Mouse (Mus musculus): ENCODE results near the gene Ppp1r27. TPM values are rescaled to one million over a fixed set of nuclear protein-coding genes. Genes with fewer than 3 reads are reported as not detected.

Gene Ppp1r27
- polyA plus RNA-seq, 1 experiment from 2014 or later: 1.8 TPM

- H3K4me2 ChIP-seq (replicated peaks): peak overlapping the region; percentile 68
- H3K4me3 ChIP-seq (replicated peaks): peak overlapping the region; percentile 97
- peak overlapping the region; percentile 22; the same call in 1 of the 2 replicates for H3K27ac ChIP-seq (replicated peaks)
- peaks cover 32% of the 10 kb centered on the region for H3K4me1 ChIP-seq
- 0 out of 2 replicates have a peak overlapping the region, but pooled peaks have one; percentile 2 for H3K9ac ChIP-seq
- ATAC-seq (ENCODE audit: insufficient number of reproducible peaks, low FRiP score, low TSS enrichment, low read depth): no peak
- no peaks in the 10 kb centered on the region for H3K9me3 ChIP-seq (replicated peaks)
- no peaks in the 10 kb centered on the region for H3K27me3 ChIP-seq
- peaks cover 44% of the 10 kb centered on the region for H3K36me3 ChIP-seq
- 35% methylated on average over 5 of the region's 5 CpGs for WGBS
Observed at GRCm38 (mm10) chr11:120574278-120574600, 23.3 kb upstream of the Ppp1r27 start.

- ATAC-seq (ENCODE audit: insufficient number of reproducible peaks, low FRiP score, low TSS enrichment, low read depth): no peak
- Histone ChIP-seq H3K36me3 (peaks cover 43% of the 10 kb centered on the region), H3K27me3 (no peaks in the 10 kb centered on the region), H3K9ac (peak overlapping the region; percentile 90), H3K4me1 (peaks cover 27% of the 10 kb centered on the region), H3K4me3 (replicated peaks) (peak overlapping the region; percentile 97), H3K27ac (replicated peaks) (peak overlapping the region; percentile 98), H3K9me3 (replicated peaks) (no peaks in the 10 kb centered on the region), H3K4me2 (replicated peaks) (peak overlapping the region; percentile 68)
- under 1% methylated on average over 23 of the region's 23 CpGs for WGBS
Observed at GRCm38 (mm10) chr11:120573585-120574277, 22.8 kb upstream of the Ppp1r27 start.

- Histone ChIP-seq H3K4me1 (peaks cover 25% of the 10 kb centered on the region), H3K36me3 (peaks cover 43% of the 10 kb centered on the region), H3K9ac (peak within 1 kb of the TSS; percentile 94), H3K27ac (replicated peaks) (peak within 1 kb of the TSS; percentile 98), H3K9me3 (replicated peaks) (no peaks in the 10 kb centered on the region), H3K4me2 (replicated peaks) (peak within 1 kb of the TSS; percentile 75), H3K27me3 (no peaks in the 10 kb centered on the region), H3K4me3 (replicated peaks) (peak within 1 kb of the TSS; percentile 97)
- under 1% methylated on average over 94 of the region's 94 CpGs for WGBS
- ATAC-seq (ENCODE audit: insufficient number of reproducible peaks, low FRiP score, low TSS enrichment, low read depth): peak; percentile 96
Observed at GRCm38 (mm10) chr11:120572752-120573584, 22.0 kb upstream of the Ppp1r27 start, which contains the start of gene P4hb. TSS of gene P4hb (minus strand) at chr11:120573253.

- Histone ChIP-seq H3K27ac (replicated peaks) (peak overlapping the region; percentile 98), H3K9me3 (replicated peaks) (no peaks in the 10 kb centered on the region), H3K4me3 (replicated peaks) (peak overlapping the region; percentile 97), H3K4me1 (peaks cover 25% of the 10 kb centered on the region), H3K27me3 (no peaks in the 10 kb centered on the region), H3K4me2 (replicated peaks) (peak overlapping the region; percentile 75), H3K9ac (peak overlapping the region; percentile 94), H3K36me3 (peaks cover 43% of the 10 kb centered on the region)
- under 1% methylated on average over 22 of the region's 24 CpGs for WGBS
- ATAC-seq (ENCODE audit: insufficient number of reproducible peaks, low FRiP score, low TSS enrichment, low read depth): peak; percentile 15
Observed at GRCm38 (mm10) chr11:120572417-120572751, 21.5 kb upstream of the Ppp1r27 start.

GRCm38 (mm10) chr11:120571754-120572416 lies 21.0 kb upstream of the Ppp1r27 start:
- peak overlapping the region; percentile 97 for H3K4me3 ChIP-seq (replicated peaks)
- ATAC-seq (ENCODE audit: insufficient number of reproducible peaks, low FRiP score, low TSS enrichment, low read depth): no peak
- 8% methylated on average over 11 of the region's 11 CpGs for WGBS
- H3K27ac ChIP-seq (replicated peaks): peak overlapping the region; percentile 98
- H3K4me2 ChIP-seq (replicated peaks): peak overlapping the region; percentile 75
- H3K27me3 ChIP-seq: no peaks in the 10 kb centered on the region
- H3K9ac ChIP-seq: peak overlapping the region; percentile 94
- peaks cover 43% of the 10 kb centered on the region for H3K36me3 ChIP-seq
- no peaks in the 10 kb centered on the region for H3K9me3 ChIP-seq (replicated peaks)
- H3K4me1 ChIP-seq: peaks cover 25% of the 10 kb centered on the region

- Histone ChIP-seq H3K4me3 (replicated peaks) (peak overlapping the region; percentile 97), H3K36me3 (peaks cover 49% of the 10 kb centered on the region), H3K4me2 (replicated peaks) (peak overlapping the region; percentile 75), H3K4me1 (peaks cover 25% of the 10 kb centered on the region), H3K27ac (replicated peaks) (no peak overlapping the region), H3K9me3 (replicated peaks) (no peaks in the 10 kb centered on the region), H3K27me3 (no peaks in the 10 kb centered on the region), H3K9ac (peak overlapping the region; percentile 94)
- WGBS: 59% methylated on average over 3 of the region's 3 CpGs
- ATAC-seq (ENCODE audit: insufficient number of reproducible peaks, low FRiP score, low TSS enrichment, low read depth): no peak
Observed at GRCm38 (mm10) chr11:120571122-120571521, 20.2 kb upstream of the Ppp1r27 start.

GRCm38 (mm10) chr11:120568324-120568723 lies 17.4 kb upstream of the Ppp1r27 start:
- Histone ChIP-seq H3K4me2 (replicated peaks) (no peak overlapping the region), H3K36me3 (peaks cover 77% of the 10 kb centered on the region), H3K4me1 (peaks cover 18% of the 10 kb centered on the region), H3K9ac (no peak overlapping the region), H3K27me3 (no peaks in the 10 kb centered on the region), H3K4me3 (replicated peaks) (no peak overlapping the region), H3K27ac (replicated peaks) (no peak overlapping the region), H3K9me3 (replicated peaks) (no peaks in the 10 kb centered on the region)
- WGBS: 91% methylated on average over 6 of the region's 6 CpGs
- no peak for ATAC-seq (ENCODE audit: insufficient number of reproducible peaks, low FRiP score, low TSS enrichment, low read depth)

GRCm38 (mm10) chr11:120565114-120565513 lies 14.2 kb upstream of the Ppp1r27 start:
- Histone ChIP-seq H3K9me3 (replicated peaks) (no peaks in the 10 kb centered on the region), H3K27ac (replicated peaks) (no peak overlapping the region), H3K36me3 (peaks cover 96% of the 10 kb centered on the region), H3K4me2 (replicated peaks) (no peak overlapping the region), H3K27me3 (no peaks in the 10 kb centered on the region), H3K4me3 (replicated peaks) (no peak overlapping the region), H3K9ac (no peak overlapping the region), H3K4me1 (no peaks in the 10 kb centered on the region; the same call in 1 of the 2 replicates)
- no peak for ATAC-seq (ENCODE audit: insufficient number of reproducible peaks, low FRiP score, low TSS enrichment, low read depth)
- 83% methylated on average over 9 of the region's 9 CpGs for WGBS

GRCm38 (mm10) chr11:120562949-120563348 lies 12.0 kb upstream of the Ppp1r27 start:
- no peaks in the 10 kb centered on the region for H3K9me3 ChIP-seq (replicated peaks)
- 93% methylated on average over 13 of the region's 13 CpGs for WGBS
- no peaks in the 10 kb centered on the region for H3K27me3 ChIP-seq
- no peak overlapping the region for H3K4me2 ChIP-seq (replicated peaks)
- no peak for ATAC-seq (ENCODE audit: insufficient number of reproducible peaks, low FRiP score, low TSS enrichment, low read depth)
- no peak overlapping the region for H3K4me3 ChIP-seq (replicated peaks)
- H3K9ac ChIP-seq: no peak overlapping the region
- peaks cover 94% of the 10 kb centered on the region for H3K36me3 ChIP-seq
- no peak overlapping the region for H3K27ac ChIP-seq (replicated peaks)
- no peaks in the 10 kb centered on the region; the same call in 1 of the 2 replicates for H3K4me1 ChIP-seq

GRCm38 (mm10) chr11:120560952-120561728 lies 10.2 kb upstream of the Ppp1r27 start:
- 92% methylated on average over 13 of the region's 13 CpGs for WGBS
- Histone ChIP-seq H3K9me3 (replicated peaks) (0 out of 2 replicates have a peak, but pooled peaks cover 4% of the 10 kb centered on the region), H3K9ac (no peak overlapping the region), H3K4me2 (replicated peaks) (no peak overlapping the region), H3K4me3 (replicated peaks) (no peak overlapping the region), H3K27ac (replicated peaks) (no peak overlapping the region), H3K4me1 (no peaks in the 10 kb centered on the region), H3K27me3 (no peaks in the 10 kb centered on the region), H3K36me3 (peaks cover 78% of the 10 kb centered on the region)
- ATAC-seq (ENCODE audit: insufficient number of reproducible peaks, low FRiP score, low TSS enrichment, low read depth): no peak

All from embryonic facial prominence, embryonic 15.5 days (tissue).